8 mouse cellular contexts compared by ENCODE assay signal in genomic region chr19:45015518-45016281, GRCm38 (mm10). TPM values are rescaled to one million over a fixed set of nuclear protein-coding genes. Genes with fewer than 3 reads are reported as not detected.
A peak's percentile ranks its signal among the peaks of the same experiment; 100 is the strongest.
DNase-seq lines count a peak whose midpoint lies in the region; ATAC-seq and TF ChIP-seq lines count a peak whose summit lies in the region.

No protein-coding gene starts in this region.

- H3K27me3 ChIP-seq in lung, embryonic 14.5 days (ENCODE audit: insufficient read depth, low read length) = no peaks in the 10 kb centered on the region

- peaks cover 21% of the 10 kb centered on the region for H3K36me3 ChIP-seq in lung, embryonic 14.5 days (ENCODE audit: insufficient read depth)

- no peak for TF ChIP-seq POLR2A in cortical plate, adult 2 months (IDR thresholded peaks at IDR 0.05; ENCODE audit: extremely low read depth, insufficient read depth, low read length)
- no peak for TF ChIP-seq POLR2A in olfactory bulb, adult 2 months (IDR thresholded peaks at IDR 0.05; ENCODE audit: insufficient read depth, low read depth, low read length)

- TF ChIP-seq CTCF in cortical plate, adult 2 months (IDR thresholded peaks at IDR 0.05; ENCODE audit: extremely low read depth, insufficient read depth, low read length) = no peak
- no peak for TF ChIP-seq CTCF in lung, embryonic 14.5 days (IDR thresholded peaks at IDR 0.05; ENCODE audit: low read depth)
- no peak for TF ChIP-seq CTCF in olfactory bulb, adult 2 months (IDR thresholded peaks at IDR 0.05; ENCODE audit: insufficient read depth, low read depth, low read length)

- H3K9ac ChIP-seq in lung, embryonic 14.5 days = peak overlapping the region; percentile 91

- peak overlapping the region; percentile 97 for H3K4me2 ChIP-seq in lung, embryonic 14.5 days

- H3K9me3 ChIP-seq in lung, embryonic 14.5 days (ENCODE audit: low read depth, low read length) = no peaks in the 10 kb centered on the region

- peak overlapping the region; percentile 58 for H3K4me3 ChIP-seq in cortical plate, adult 2 months (ENCODE audit: insufficient read depth, low read length)
- peak overlapping the region; percentile 64 for H3K4me3 ChIP-seq in lung, embryonic 14.5 days (ENCODE audit: low read depth, low read length)
- peak overlapping the region; percentile 48 for H3K4me3 ChIP-seq in olfactory bulb, adult 2 months (ENCODE audit: insufficient read depth, low read depth, low read length)

- peaks cover 5% of the 10 kb centered on the region for H3K4me1 ChIP-seq in cortical plate, adult 2 months (ENCODE audit: control insufficient read depth, insufficient read depth, low read length)
- H3K4me1 ChIP-seq in lung, embryonic 14.5 days (ENCODE audit: insufficient read depth) = peaks cover 29% of the 10 kb centered on the region
- peaks cover 30% of the 10 kb centered on the region for H3K4me1 ChIP-seq in olfactory bulb, adult 2 months (ENCODE audit: control insufficient read depth, insufficient read depth, low read length)

- peak; percentile 1; the same call in 1 of the 2 replicates for ATAC-seq in lung, embryonic 14.5 days (ENCODE audit: insufficient read depth)

- H3K27ac ChIP-seq in cortical plate, adult 2 months (ENCODE audit: insufficient read depth, low read length) = peak overlapping the region; percentile 93
- H3K27ac ChIP-seq in lung, embryonic 14.5 days (ENCODE audit: low read depth) = peak overlapping the region; percentile 99
- peak overlapping the region; percentile 90 for H3K27ac ChIP-seq in olfactory bulb, adult 2 months (ENCODE audit: insufficient read depth, low read depth, low read length)

- DNase-seq in 3134 (ENCODE audit: extremely low read depth, insufficient read length, low spot score) = peak; percentile 58
- peak; percentile 41 for DNase-seq in MN1 (ENCODE audit: low spot score)
- DNase-seq in heart, adult 18-20 months = peak; percentile 78 to 82
- DNase-seq in kidney, adult 11 months = peak; percentile 69
- peak; percentile 43 for DNase-seq in lung, embryonic 14.5 days
- peak; percentile 72 for DNase-seq in yolk sac, embryonic 10.5 days (ENCODE audit: low spot score)

- WGBS in lung, embryonic 14.5 days = 0% methylated on average over 34 of the region's 34 CpGs
- 2% methylated on average over 34 of the region's 34 CpGs for WGBS in olfactory bulb, adult 2 months

RNA-seq across cellular contexts. Expression of gene Lzts2, which starts 1.5 kb away (rescaled TPM):
- 39.3 and 40.1 TPM in 2 replicates for polyA plus RNA-seq in cortical plate, adult 2 months (2012; rRNA removed)
- 10 to 100 TPM; 55.3 to 58.9 TPM for total RNA-seq in heart, adult 18-20 months (2021)
- polyA plus RNA-seq in lung, embryonic 14.5 days (2014; fragmentation: Nextera tagmentation; extraction: Ambion mirVana) = 68.5 and 75.4 TPM in 2 replicates
- polyA plus RNA-seq in olfactory bulb, adult 2 months (2012; ENCODE audit: insufficient read depth, insufficient read length, low replicate concordance, missing spikeins) = not detected in 2 replicates

RNA-seq across cellular contexts. Expression of gene Mrpl43, which starts 9.5 kb away (rescaled TPM):
- 68.3 and 70.8 TPM in 2 replicates for polyA plus RNA-seq in cortical plate, adult 2 months (2012; rRNA removed)
- 10 to 100 TPM; 54.3 to 58.2 TPM for total RNA-seq in heart, adult 18-20 months (2021)
- 61.3 and 63.6 TPM in 2 replicates for polyA plus RNA-seq in lung, embryonic 14.5 days (2014; fragmentation: Nextera tagmentation; extraction: Ambion mirVana)
- polyA plus RNA-seq in olfactory bulb, adult 2 months (2012; ENCODE audit: insufficient read depth, insufficient read length, low replicate concordance, missing spikeins) = not detected in 2 replicates

RNA-seq across cellular contexts. Expression of gene Twnk, which starts 10.2 kb away (rescaled TPM):
- polyA plus RNA-seq in cortical plate, adult 2 months (2012; rRNA removed) = 10.5 and 10.7 TPM in 2 replicates
- 10 to 100 TPM; 32.5 to 32.8 TPM for total RNA-seq in heart, adult 18-20 months (2021)
- polyA plus RNA-seq in lung, embryonic 14.5 days (2014; fragmentation: Nextera tagmentation; extraction: Ambion mirVana) = 13.0 and 14.8 TPM in 2 replicates
- not detected in 2 replicates for polyA plus RNA-seq in olfactory bulb, adult 2 months (2012; ENCODE audit: insufficient read depth, insufficient read length, low replicate concordance, missing spikeins)

RNA-seq across cellular contexts. Expression of gene Sema4g, which starts 26.8 kb away (rescaled TPM):
- 26.5 and 27.8 TPM in 2 replicates for polyA plus RNA-seq in cortical plate, adult 2 months (2012; rRNA removed)
- under 1 TPM; 0.28 to 0.50 TPM for total RNA-seq in heart, adult 18-20 months (2021)
- 1.7 and 2.1 TPM in 2 replicates for polyA plus RNA-seq in lung, embryonic 14.5 days (2014; fragmentation: Nextera tagmentation; extraction: Ambion mirVana)
- polyA plus RNA-seq in olfactory bulb, adult 2 months (2012; ENCODE audit: insufficient read depth, insufficient read length, low replicate concordance, missing spikeins) = 101 TPM in 1 of 2 replicates, not detected in the other

RNA-seq across cellular contexts. Expression of gene Pdzd7, which starts 29.8 kb away (rescaled TPM):
- polyA plus RNA-seq in cortical plate, adult 2 months (2012; rRNA removed) = 7.5 and 8.8 TPM in 2 replicates
- total RNA-seq in heart, adult 18-20 months (2021) = not detected
- 0.39 TPM in 2 replicates for polyA plus RNA-seq in lung, embryonic 14.5 days (2014; fragmentation: Nextera tagmentation; extraction: Ambion mirVana)
- not detected in 2 replicates for polyA plus RNA-seq in olfactory bulb, adult 2 months (2012; ENCODE audit: insufficient read depth, insufficient read length, low replicate concordance, missing spikeins)

Comparison
In these comparisons a context has a peak if more than half of its experiments do, and no peak if none do; other contexts are left out.
1. Peak in every context shown above with its lines: DNase-seq, ATAC-seq, H3K4me3 ChIP-seq and H3K27ac ChIP-seq.
2. RNA of gene Lzts2, which starts 1.5 kb away (polyA plus RNA-seq): 68.5 to 75.4 TPM in lung, embryonic 14.5 days and 39.3 to 40.1 TPM in cortical plate, adult 2 months; not detected in olfactory bulb, adult 2 months; every median in the first group is over 10 times any median in the second.
3. RNA of gene Twnk, which starts 10.2 kb away (polyA plus RNA-seq): 13.0 to 14.8 TPM in lung, embryonic 14.5 days and 10.5 to 10.7 TPM in cortical plate, adult 2 months; not detected in olfactory bulb, adult 2 months; every median in the first group is over 10 times any median in the second.